Mouse (Mus musculus) neutrophil, adult 5-6 weeks (primary cell): ENCODE measurements around the gene Fam98c. TPM values are rescaled to one million over a fixed set of nuclear protein-coding genes. Genes with fewer than 3 reads are reported as not detected.
"Not testable (repeated sequence)": the region's sequence is repeated elsewhere in the genome, so short reads cannot be mapped to it uniquely, and the experiment has no call there.

Experiments
- ATAC-seq: fragments of 151-379, 151-347 bp; 2 replicates; pipeline ENCODE4 v1.8.0; 2017; ENCODE audit warnings: mild to moderate bottlenecking, moderate TSS enrichment; ENCODE audit not compliant: insufficient number of reproducible peaks, poor library complexity, low FRiP score, severe bottlenecking; ENCODE audit errors: extremely low read depth
- total RNA-seq: library from RNA; stranded (forward); fragments of 200-1000 nt; gene quantifications from 2 replicates; pipeline ENCODE4 v1.2.3, GENCODE M21; 2017

Fam98c gene
- 23.3 and 26.8 TPM in 2 replicates for total RNA-seq

DNA sequence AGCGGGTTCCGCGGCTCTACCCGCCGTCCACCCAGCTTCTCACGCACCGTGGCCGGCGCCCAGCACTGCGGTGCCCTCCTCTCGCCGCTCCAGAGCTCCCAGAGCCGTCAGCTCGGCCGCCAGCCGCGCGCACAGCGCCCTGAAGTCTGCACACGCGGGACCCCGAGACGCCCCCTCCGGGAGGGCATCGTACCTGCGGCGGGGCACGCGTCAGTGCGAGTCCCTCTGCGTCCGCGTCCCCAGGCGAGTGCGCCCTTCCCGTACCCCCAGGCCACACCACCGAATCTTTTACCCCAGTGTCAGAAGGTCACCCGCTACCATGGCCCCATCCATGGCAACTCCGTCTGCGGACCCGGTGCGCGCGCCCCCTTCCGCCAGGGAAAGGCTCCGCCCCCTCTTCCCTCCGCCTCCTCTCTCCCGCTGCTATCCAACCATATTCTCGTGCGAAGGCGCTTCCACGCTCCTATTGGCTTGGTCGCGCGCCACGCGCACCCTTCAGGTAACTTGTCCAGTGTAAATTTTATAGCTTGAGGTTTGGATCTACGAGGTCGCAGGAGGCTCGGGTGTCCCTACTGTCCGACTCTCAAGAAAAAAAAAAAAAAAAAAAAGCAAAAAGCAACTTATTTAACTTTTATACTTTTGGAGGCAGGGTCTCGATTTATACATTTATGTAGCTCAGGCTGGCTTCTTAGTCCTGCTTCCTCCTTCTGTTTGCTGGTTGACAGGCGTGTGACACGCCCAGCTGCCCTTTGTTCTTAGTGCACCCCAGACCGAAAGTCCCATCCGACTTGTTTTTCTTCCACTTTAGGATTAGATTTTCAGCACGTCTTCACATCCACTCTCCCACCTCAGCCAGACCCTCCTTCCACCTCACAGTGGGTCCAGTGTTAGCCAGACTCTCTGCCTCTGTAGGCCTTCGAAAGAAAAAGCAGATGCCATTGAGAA is at the start of gene Fam98c:
Fam98c (minus strand) TSS at position 397 of the 945 bp plus-strand sequence.
- ATAC-seq: peak; percentile 59

DNA sequence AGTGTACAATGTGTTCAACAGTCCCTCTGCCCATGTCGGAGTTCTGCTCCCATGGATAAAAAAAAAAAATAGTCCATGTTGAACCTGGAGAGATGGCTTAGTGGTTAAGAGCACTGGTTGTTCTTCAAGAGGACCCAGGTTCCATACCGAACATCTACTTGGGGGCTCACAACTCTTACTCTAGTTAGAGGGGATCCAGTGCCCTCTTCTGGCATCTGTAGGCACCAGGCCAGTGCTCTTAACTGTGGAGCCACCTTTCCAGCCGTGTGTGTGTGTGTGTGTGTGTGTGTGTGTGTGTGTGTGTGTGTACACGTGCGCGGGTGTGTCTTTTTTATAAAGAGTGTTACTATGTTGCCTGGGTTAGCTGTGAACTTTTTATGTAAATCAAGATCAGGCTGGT is 46.5 kb upstream of the Fam98c start:
- no peak for ATAC-seq

DNA sequence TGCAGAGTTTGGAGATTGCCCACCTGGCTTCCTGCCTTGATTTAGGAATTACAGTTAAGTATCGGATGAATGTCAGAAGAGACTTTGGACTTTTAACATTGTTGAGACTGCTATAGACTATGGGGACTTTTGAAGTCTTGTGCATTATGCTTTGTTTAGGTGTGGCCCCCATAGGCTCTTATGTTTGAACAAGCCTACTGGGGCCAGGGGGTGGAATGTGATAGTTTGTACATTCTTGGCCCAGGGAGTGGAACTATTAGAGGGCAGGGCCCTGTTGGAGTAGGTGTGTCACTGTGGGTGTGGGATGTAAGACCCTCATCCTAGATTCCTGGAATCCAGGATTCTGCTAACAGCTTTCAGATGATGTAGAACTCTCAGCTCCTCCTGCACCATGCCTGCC is 38.2 kb upstream of the Fam98c start:
- ATAC-seq: not testable (repeated sequence)

DNA sequence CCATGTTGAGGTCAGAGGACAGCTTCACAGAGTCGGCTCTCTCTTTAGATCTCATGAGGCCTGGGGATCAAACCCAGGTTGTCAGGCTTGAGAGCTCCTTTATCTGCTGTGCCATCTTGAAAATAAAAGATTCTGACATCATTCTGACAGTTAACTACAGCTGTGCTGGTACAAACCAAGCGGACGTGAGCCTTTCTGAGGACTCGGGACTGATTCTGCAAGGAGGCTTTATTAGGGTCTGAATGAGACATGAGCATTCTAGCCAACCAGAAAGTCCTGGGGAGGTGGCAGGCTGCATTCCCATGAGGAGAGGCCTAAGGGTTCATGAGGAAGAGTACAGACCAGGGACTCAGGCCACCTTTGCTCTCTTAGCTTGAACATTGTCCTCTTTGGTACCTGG is 25.3 kb upstream of the Fam98c start:
- not testable (repeated sequence) for ATAC-seq

DNA sequence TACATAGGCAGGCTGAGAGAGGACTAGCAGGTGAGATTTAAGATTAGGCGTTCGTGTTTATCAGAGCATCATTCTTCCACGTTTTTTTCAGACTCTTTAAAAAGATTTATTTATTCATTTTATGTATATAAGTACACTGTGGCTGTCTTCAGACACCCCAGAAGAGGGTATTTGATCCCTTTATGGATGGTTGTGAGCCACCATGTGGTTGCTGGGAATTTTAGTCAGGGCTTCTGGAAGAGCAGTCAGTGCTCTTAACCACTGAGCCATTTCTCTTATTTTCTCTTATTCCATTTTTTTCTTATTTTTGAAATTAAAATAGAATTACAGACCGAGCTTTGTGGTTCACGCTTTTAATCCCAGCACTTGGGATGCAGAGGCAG is 24.8 kb upstream of the Fam98c start:
- no peak for ATAC-seq

DNA sequence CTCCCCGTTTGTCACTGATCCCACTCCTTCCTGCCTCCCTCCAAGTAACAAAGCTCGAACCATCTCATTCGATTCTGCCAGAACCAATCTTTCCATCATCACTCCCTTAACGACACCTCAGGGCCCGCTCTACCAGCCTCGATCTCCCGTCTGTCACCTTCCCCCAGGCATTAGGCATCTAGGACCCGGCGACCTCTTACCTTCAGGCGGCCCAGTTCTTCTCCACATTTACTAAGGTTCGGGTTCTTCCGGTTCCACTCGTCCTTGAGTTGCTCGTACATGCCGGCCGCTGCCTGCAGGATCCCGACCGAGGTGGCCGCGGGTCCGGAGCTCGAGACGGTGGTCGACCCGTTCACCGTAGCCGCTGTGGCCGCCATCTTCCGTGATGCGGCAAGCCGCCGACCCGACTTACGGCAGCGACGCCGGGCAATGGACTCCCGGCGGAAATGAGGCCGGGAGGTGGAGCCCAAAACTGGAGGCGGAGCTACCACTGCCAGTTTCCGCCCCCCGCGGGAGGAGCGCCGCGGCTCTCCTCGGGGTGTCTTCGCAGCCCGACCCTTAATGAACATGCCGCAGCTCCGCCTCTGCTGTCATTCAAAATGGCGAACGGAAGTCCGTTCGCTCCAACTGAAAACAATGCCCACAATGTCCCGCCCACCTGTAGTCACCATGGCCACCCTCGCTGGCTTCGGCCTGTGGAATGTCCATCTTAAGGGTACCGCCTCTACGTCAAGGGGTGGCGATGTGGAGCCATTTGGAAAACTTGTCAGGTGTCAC is 24.2 kb upstream of the Fam98c start, which contains the start of gene Psmd8:
Psmd8 (minus strand) TSS at position 625 of the 777 bp plus-strand sequence.
- ATAC-seq: peak; percentile 94

DNA sequence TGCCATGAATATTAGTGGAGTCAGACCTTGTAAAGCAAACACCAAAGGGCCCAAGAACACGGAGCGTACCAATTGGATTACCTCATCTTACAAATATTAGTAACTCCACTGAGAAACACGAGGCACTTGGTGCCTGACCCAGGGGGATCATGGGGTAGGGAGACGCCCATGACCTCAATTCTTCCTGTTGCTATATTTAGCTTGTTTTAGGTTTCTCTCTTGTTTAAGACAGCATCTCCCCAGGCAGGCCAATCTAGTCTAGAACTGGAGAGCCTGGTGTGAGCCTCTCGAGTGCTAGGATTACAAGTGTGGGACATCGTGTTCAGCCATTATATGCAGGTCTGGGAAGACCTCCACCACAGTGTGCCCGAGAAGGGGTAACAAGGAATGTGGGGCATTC is 23.3 kb upstream of the Fam98c start:
- no peak for ATAC-seq

DNA sequence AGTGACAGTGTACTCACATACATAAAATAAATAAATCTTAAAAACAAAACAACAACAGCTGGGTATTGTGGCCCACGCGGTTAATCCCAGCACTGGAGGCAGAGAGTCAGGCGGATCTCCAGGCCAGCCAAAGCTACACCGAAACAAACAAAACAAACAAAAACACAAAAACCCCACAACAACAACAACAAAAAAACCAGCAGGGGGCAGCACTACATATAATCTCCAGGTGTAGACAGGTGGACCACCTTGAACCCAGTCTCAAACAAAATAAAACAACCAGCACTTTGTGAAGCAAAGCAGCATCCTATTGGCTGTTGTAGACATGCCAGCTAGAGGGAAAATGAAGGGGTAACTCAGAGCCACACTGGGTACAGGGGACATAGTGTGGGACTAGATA is 22.1 kb upstream of the Fam98c start:
- no peak for ATAC-seq

DNA sequence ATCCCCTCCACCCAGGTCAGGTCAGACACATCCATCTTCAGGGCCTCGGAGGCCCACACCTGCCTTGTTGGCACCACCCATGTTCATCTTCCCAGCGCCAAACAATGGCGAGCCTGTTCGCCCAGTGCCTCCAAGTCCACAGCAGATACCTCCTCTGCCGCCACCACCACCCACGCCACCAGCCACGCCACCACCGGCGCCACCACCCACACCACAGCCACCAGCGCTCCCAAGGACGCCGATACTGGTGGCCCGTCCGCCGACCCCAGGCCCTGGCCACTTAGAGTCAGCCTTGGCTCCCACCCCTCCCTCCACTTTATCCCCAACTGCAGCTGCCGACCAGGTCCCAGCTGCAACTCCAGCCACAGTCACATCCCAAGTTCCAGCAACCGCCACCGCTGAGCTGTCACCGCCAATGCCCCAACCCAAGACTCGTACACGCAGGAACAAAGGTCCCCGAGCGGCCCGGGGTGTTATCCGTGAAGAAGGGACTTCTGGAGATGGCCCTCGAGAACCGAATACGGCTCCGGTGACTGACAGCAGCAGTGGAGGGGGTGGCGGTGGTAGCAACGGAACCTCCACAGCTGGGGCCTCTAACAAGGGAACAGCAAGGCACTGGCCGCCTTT is 16.5 kb upstream of the Fam98c start:
- ATAC-seq: no peak

DNA sequence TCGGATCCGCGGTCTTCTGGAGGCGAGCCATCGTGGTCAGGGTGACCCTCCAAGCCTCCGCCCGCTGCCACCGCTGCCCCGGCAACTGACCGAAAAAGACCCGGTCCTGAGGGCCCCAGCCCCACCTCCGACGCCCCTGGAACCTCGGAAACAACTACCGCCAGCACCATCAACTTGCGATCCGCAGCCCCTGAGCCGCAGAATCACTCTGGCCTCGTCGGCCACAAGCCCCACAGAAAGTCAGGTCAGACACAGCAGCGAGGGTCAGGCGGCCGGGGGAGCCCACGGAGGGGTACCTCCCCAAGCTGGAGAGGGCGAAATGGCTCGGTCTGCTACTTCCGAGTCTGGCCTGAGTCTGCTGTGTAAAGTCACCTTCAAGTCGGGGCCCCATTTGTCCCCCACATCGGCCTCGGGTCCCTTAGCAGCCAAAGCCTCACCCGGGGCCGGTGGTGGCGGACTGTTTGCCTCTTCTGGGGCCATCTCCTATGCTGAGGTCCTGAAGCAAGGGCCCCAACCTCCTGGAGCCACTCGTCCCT is 15.6 kb upstream of the Fam98c start:
- ATAC-seq: no peak

DNA sequence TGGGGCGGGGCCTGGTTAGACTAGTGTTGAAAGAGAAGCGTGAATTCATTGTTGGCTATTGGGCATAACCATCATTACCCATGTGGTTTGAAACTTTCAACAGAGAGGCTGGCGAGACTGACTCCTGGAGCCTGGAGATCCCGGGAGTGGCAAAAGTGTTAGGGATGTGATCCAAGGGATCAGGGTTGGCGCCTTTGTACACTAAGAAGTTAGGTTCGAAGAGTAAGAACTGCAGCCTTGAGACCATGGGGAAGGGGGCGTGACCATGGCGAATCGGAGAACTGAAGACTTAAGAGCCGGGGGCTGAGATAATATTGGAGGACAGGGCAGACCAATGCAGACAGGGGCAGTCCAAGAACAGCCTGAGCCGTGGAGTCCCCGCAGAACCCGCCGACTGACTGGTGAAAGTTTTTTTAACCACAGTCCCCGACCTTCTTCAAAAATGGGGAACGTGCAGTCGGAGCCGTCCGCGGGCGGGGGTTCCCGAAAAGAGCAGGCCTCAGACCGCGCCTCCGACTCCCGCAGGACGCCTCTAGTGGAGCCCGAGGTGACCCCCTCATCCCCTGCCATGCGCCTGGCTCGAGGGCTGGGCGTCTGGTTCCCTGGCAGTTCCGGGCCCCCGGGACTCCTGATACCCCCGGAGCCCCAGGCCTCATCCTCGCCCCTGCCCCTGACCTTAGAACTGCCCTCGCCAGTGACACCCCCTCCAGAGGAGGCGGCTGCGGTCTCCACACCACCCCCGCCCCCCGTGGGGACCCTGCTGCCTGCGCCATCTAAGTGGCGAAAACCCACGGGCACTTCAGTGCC is 14.9 kb upstream of the Fam98c start:
- ATAC-seq: peak; percentile 27; the same call in 1 of the 2 replicates

DNA sequence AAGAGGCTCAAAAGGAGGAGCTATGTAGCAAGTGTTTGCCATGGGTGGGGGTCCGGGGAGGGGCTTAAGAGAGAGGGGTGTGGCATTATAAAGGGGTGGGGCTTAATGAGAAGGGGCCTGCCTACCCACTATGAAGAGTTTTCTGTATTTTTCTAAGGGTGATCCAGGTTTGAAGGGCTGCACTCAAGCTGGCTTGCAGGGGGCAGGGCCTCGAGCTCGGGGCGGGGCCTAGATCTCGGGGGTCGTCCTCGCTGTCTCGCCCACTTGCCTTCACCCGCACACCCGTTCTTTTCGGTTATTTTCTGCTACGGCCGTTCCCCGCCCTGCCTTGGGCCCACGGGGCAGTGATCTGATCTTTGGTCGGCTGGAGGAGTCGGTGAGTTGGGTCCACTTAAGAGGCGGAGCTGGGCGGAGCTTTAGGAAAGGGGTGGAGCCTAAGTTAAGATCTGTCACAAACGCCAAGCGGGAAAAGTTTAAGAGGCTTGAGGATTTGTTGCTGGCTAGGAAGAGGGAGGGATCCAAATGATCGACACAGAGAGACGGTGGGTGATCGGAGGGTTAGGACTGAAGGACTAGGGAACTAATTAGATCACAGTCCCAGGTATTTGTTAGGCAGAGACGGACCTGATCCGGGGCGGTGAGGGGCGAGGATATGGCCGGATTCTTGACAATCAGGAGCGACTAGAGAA is 14.2 kb upstream of the Fam98c start, which contains the start of the genes Ggn and Spred3:
Ggn (plus strand) TSS at position 145 of the 689 bp plus-strand sequence.
Spred3 (minus strand) TSS at position 346 of the 689 bp plus-strand sequence.
- peak; percentile 21; the same call in 1 of the 2 replicates for ATAC-seq

DNA sequence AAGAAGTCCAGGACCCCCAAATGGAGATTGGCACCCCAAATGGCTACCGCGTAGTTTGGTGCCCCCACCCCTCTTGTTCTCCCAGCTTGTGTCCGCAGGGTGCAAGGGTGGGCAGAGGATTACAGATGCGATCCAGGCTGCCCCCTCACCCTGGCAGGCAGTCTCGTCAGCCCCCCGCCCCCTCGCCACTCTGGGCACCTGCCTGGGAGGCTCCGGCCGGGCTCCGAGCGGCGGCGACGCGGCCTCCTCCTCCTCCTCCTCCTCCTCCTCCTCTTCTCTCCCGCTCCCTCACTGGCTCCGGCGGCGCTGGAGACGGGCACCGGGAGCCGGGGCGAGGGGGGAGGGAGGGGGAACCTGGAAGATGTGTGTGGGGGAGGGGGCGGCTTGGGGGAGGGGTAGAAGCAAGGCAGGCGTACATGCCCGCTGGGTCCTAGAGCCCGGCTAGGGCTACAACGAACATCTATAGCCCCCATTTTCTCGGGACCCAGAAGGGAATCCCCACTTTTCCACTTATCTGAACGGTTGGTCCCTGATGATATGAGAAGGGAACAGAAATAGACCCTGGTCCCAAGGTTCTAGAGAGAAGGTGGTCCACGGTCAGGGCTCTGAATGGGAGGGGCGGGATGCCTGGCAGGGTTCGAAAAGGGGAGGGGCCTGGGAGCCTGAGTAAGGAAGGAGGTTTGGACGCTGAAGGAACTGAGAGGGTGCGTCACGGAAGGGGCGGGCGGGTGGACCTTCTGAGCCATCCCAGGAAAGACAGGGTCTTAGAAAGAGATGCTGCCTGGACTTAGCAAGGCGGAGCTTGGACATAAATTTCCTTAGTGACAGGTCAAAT is 13.4 kb upstream of the Fam98c start:
- no peak for ATAC-seq

DNA sequence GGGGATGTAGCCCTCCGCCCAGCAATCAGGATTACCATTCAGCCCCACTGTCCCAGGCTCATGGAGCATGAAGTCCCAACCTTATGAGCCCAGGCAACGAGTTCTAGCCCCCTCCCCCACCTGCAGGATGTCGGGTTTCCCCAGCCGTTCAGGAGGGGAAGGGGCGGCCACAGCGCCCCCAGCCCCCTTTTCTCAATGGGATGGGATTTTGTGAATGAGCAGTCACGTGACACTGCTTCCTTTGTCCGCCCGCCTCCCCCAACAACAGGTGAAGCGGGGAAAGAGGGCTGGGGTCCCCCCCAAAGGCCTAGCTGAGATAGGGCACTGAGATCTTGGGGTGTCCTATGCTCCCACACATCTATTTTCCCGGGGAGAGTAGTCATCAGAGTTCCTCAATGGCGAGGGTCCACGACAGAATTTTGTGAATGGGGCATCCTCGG is 12.8 kb upstream of the Fam98c start:
- ATAC-seq: no peak

DNA sequence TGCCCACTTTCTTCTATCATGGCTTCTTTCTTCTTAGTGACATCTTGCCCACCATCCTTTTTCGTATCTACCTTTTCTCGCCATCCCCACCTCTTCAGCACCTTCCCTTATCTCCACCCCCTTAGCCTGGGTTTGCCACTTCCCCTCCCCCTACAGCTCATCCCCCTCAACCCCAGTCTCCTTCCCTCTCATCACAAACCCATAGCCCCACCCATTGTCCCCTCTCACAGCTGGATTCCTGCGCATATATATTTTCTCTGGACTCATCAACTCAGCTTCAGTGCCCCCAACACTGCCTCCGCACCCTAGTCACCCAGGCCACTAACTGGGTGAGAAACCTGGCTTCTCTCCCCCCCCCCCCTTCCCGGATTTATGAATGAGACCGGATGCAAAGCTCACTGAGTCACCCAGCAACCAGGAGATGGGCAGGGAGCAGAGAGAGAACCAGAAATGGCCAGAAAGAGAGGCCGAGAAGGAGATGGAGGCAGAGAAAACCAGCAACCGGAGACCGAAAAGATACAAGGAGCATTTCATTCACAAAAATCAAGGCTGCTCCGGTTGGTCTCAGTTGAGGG is 12.2 kb upstream of the Fam98c start:
- no peak for ATAC-seq

DNA sequence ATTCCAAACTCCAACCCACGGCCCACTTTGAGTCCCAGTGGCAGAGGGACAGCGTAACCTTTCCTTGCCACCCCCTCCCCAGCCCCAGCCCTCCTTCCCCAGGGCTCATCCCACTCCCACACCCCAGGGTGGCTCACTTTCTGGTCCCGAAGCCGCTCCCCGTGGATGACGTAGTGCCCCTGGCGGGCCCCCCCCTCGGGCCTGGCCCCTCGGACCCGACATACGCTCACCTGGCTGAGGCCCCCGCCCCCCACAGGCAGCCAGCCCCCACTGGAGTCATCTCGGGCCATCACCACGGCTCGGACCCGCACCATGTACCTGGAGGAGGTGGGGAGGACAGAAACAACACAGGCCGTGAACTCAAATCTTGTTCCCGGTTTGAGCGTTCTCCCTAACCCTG is 11.6 kb upstream of the Fam98c start:
- no peak for ATAC-seq
